Mouse (Mus musculus) heart, postnatal 0 days (tissue): ENCODE measurements at regions not wholly inside any gene's neighbourhood (a gene's known extent, or its start where the extent isn't known, plus 50 kb on each side); places are given as distances from the start of the nearest gene placed in this dataset.

Source experiments
- CTCF ChIP-seq: IDR thresholded peaks from 2 replicates; pipeline ENCODE4 v1.5.1; 2016; ENCODE audit warnings: antibody characterized with exemption, control low read depth, low read depth
- EP300 ChIP-seq: IDR thresholded peaks from 2 replicates; pipeline ENCODE4 v1.6.1; 2016; ENCODE audit warnings: antibody characterized with exemption, low read depth

- no peak for TF ChIP-seq CTCF
- no peak for TF ChIP-seq EP300
Measured at GRCm38 (mm10) chr12:52439241-52439640, 64.5 kb upstream of the Arhgap5 start.
